Mouse (Mus musculus): ENCODE data around the gene Stat3. TPM values are rescaled to one million over a fixed set of nuclear protein-coding genes. Genes with fewer than 3 reads are reported as not detected.

The Stat3 gene
- polyA plus RNA-seq, 1 experiment from 2014 or later: 40.0 TPM

- ATAC-seq (ENCODE audit: low FRiP score, low TSS enrichment): no peak
- H3K4me1 ChIP-seq (ENCODE audit: control insufficient read depth, insufficient read depth, low read length): no peaks in the 10 kb centered on the region
- no peaks in the 10 kb centered on the region for H3K36me3 ChIP-seq (ENCODE audit: control insufficient read depth, insufficient read depth, low read length)
- no peak overlapping the region for H3K4me2 ChIP-seq (replicated peaks; ENCODE audit: low read depth, low read length)
- no peak overlapping the region for H3K4me3 ChIP-seq (ENCODE audit: low read length)
- H3K9me3 ChIP-seq (ENCODE audit: control insufficient read depth, low read length): no peaks in the 10 kb centered on the region
- H3K9ac ChIP-seq (ENCODE audit: low read depth, low read length): no peak overlapping the region
- no peaks in the 10 kb centered on the region for H3K27me3 ChIP-seq (ENCODE audit: control insufficient read depth, insufficient read depth, low read length)
- H3K27ac ChIP-seq (ENCODE audit: low read depth, low read length): no peak overlapping the region
- 88% methylated on average over 15 of the region's 15 CpGs for WGBS
These were observed 59.8 kb downstream of the Stat3 start for GRCm38 (mm10) chr11:100879321-100880078.

- Histone ChIP-seq H3K4me3 (ENCODE audit: low read length) (no peak overlapping the region), H3K4me2 (replicated peaks; ENCODE audit: low read depth, low read length) (no peak overlapping the region), H3K4me1 (ENCODE audit: control insufficient read depth, insufficient read depth, low read length) (no peaks in the 10 kb centered on the region), H3K27ac (ENCODE audit: low read depth, low read length) (no peak overlapping the region), H3K27me3 (ENCODE audit: control insufficient read depth, insufficient read depth, low read length) (no peaks in the 10 kb centered on the region), H3K9ac (ENCODE audit: low read depth, low read length) (no peak overlapping the region), H3K9me3 (ENCODE audit: control insufficient read depth, low read length) (no peaks in the 10 kb centered on the region), H3K36me3 (ENCODE audit: control insufficient read depth, insufficient read depth, low read length) (no peaks in the 10 kb centered on the region)
- 65% methylated on average over 3 of the region's 3 CpGs for WGBS
- no peak for ATAC-seq (ENCODE audit: low FRiP score, low TSS enrichment)
These were observed 63.6 kb downstream of the Stat3 start for GRCm38 (mm10) chr11:100875761-100876160.

GRCm38 (mm10) chr11:100870968-100871350 lies 68.4 kb downstream of the Stat3 start:
- Histone ChIP-seq H3K9ac (ENCODE audit: low read depth, low read length) (no peak overlapping the region), H3K27me3 (ENCODE audit: control insufficient read depth, insufficient read depth, low read length) (no peaks in the 10 kb centered on the region), H3K9me3 (ENCODE audit: control insufficient read depth, low read length) (no peaks in the 10 kb centered on the region), H3K4me2 (replicated peaks; ENCODE audit: low read depth, low read length) (no peak overlapping the region), H3K27ac (ENCODE audit: low read depth, low read length) (no peak overlapping the region), H3K4me3 (ENCODE audit: low read length) (no peak overlapping the region), H3K4me1 (ENCODE audit: control insufficient read depth, insufficient read depth, low read length) (no peaks in the 10 kb centered on the region), H3K36me3 (ENCODE audit: control insufficient read depth, insufficient read depth, low read length) (no peaks in the 10 kb centered on the region)
- ATAC-seq (ENCODE audit: low FRiP score, low TSS enrichment): no peak
- 81% methylated on average over 8 of the region's 8 CpGs for WGBS

GRCm38 (mm10) chr11:100870256-100870967 lies 68.9 kb downstream of the Stat3 start:
- Histone ChIP-seq H3K4me3 (ENCODE audit: low read length) (no peak overlapping the region), H3K36me3 (ENCODE audit: control insufficient read depth, insufficient read depth, low read length) (no peaks in the 10 kb centered on the region), H3K9ac (ENCODE audit: low read depth, low read length) (no peak overlapping the region), H3K9me3 (ENCODE audit: control insufficient read depth, low read length) (no peaks in the 10 kb centered on the region), H3K4me2 (replicated peaks; ENCODE audit: low read depth, low read length) (no peak overlapping the region), H3K27ac (ENCODE audit: low read depth, low read length) (no peak overlapping the region), H3K4me1 (ENCODE audit: control insufficient read depth, insufficient read depth, low read length) (no peaks in the 10 kb centered on the region), H3K27me3 (ENCODE audit: control insufficient read depth, insufficient read depth, low read length) (no peaks in the 10 kb centered on the region)
- no peak for ATAC-seq (ENCODE audit: low FRiP score, low TSS enrichment)
- 80% methylated on average over 10 of the region's 10 CpGs for WGBS

- Histone ChIP-seq H3K4me1 (ENCODE audit: control insufficient read depth, insufficient read depth, low read length) (no peaks in the 10 kb centered on the region), H3K4me3 (ENCODE audit: low read length) (no peak overlapping the region), H3K27me3 (ENCODE audit: control insufficient read depth, insufficient read depth, low read length) (no peaks in the 10 kb centered on the region; the same call in 1 of the 2 replicates), H3K4me2 (replicated peaks; ENCODE audit: low read depth, low read length) (no peak overlapping the region), H3K27ac (ENCODE audit: low read depth, low read length) (no peak overlapping the region), H3K9me3 (ENCODE audit: control insufficient read depth, low read length) (no peaks in the 10 kb centered on the region), H3K36me3 (ENCODE audit: control insufficient read depth, insufficient read depth, low read length) (no peaks in the 10 kb centered on the region), H3K9ac (ENCODE audit: low read depth, low read length) (no peak overlapping the region)
- ATAC-seq (ENCODE audit: low FRiP score, low TSS enrichment): no peak
- 80% methylated on average over 7 of the region's 7 CpGs for WGBS
These were observed 73.7 kb downstream of the Stat3 start for GRCm38 (mm10) chr11:100865618-100866017.

GRCm38 (mm10) chr11:100863141-100863540 lies 76.2 kb downstream of the Stat3 start:
- no peak overlapping the region for H3K27ac ChIP-seq (ENCODE audit: low read depth, low read length)
- H3K4me1 ChIP-seq (ENCODE audit: control insufficient read depth, insufficient read depth, low read length): no peaks in the 10 kb centered on the region
- H3K9me3 ChIP-seq (ENCODE audit: control insufficient read depth, low read length): no peaks in the 10 kb centered on the region
- no peak overlapping the region for H3K9ac ChIP-seq (ENCODE audit: low read depth, low read length)
- H3K4me3 ChIP-seq (ENCODE audit: low read length): no peak overlapping the region
- no peaks in the 10 kb centered on the region for H3K36me3 ChIP-seq (ENCODE audit: control insufficient read depth, insufficient read depth, low read length)
- 94% methylated on average over 10 of the region's 10 CpGs for WGBS
- ATAC-seq (ENCODE audit: low FRiP score, low TSS enrichment): no peak
- H3K4me2 ChIP-seq (replicated peaks; ENCODE audit: low read depth, low read length): no peak overlapping the region
- peaks cover 11% of the 10 kb centered on the region; the same call in 1 of the 2 replicates for H3K27me3 ChIP-seq (ENCODE audit: control insufficient read depth, insufficient read depth, low read length)

- no peak for ATAC-seq (ENCODE audit: low FRiP score, low TSS enrichment)
- Histone ChIP-seq H3K4me2 (replicated peaks; ENCODE audit: low read depth, low read length) (no peak overlapping the region), H3K9me3 (ENCODE audit: control insufficient read depth, low read length) (no peaks in the 10 kb centered on the region), H3K4me1 (ENCODE audit: control insufficient read depth, insufficient read depth, low read length) (no peaks in the 10 kb centered on the region), H3K9ac (ENCODE audit: low read depth, low read length) (no peak overlapping the region), H3K27me3 (ENCODE audit: control insufficient read depth, insufficient read depth, low read length) (peaks cover 12% of the 10 kb centered on the region; the same call in 1 of the 2 replicates), H3K4me3 (ENCODE audit: low read length) (no peak overlapping the region), H3K36me3 (ENCODE audit: control insufficient read depth, insufficient read depth, low read length) (no peaks in the 10 kb centered on the region), H3K27ac (ENCODE audit: low read depth, low read length) (no peak overlapping the region)
- 31% methylated on average over 3 of the region's 3 CpGs for WGBS
These were observed 77.5 kb downstream of the Stat3 start for GRCm38 (mm10) chr11:100861836-100862235.

- no peak overlapping the region for H3K9ac ChIP-seq (ENCODE audit: low read depth, low read length)
- peaks cover 12% of the 10 kb centered on the region; the same call in 1 of the 2 replicates for H3K27me3 ChIP-seq (ENCODE audit: control insufficient read depth, insufficient read depth, low read length)
These were observed 78.0 kb downstream of the Stat3 start for GRCm38 (mm10) chr11:100861335-100861734.

More at GRCm38 (mm10) chr11:100861335-100861734, 78.0 kb downstream of the Stat3 start:
- no peak overlapping the region for H3K4me2 ChIP-seq (replicated peaks; ENCODE audit: low read depth, low read length)
- no peaks in the 10 kb centered on the region for H3K9me3 ChIP-seq (ENCODE audit: control insufficient read depth, low read length)
- H3K36me3 ChIP-seq (ENCODE audit: control insufficient read depth, insufficient read depth, low read length): no peaks in the 10 kb centered on the region
- no peak for ATAC-seq (ENCODE audit: low FRiP score, low TSS enrichment)
- 93% methylated on average over 7 of the region's 7 CpGs for WGBS
- H3K4me3 ChIP-seq (ENCODE audit: low read length): no peak overlapping the region
- no peaks in the 10 kb centered on the region for H3K4me1 ChIP-seq (ENCODE audit: control insufficient read depth, insufficient read depth, low read length)
- H3K27ac ChIP-seq (ENCODE audit: low read depth, low read length): no peak overlapping the region

Data from kidney, embryonic 14.5 days (tissue).